Mouse (Mus musculus): ENCODE data around the gene Rhob. TPM values are rescaled to one million over a fixed set of nuclear protein-coding genes. Genes with fewer than 3 reads are reported as not detected.

The Rhob gene
- polyA plus RNA-seq, 1 experiment from 2014 or later, result 43.6 TPM

DNA sequence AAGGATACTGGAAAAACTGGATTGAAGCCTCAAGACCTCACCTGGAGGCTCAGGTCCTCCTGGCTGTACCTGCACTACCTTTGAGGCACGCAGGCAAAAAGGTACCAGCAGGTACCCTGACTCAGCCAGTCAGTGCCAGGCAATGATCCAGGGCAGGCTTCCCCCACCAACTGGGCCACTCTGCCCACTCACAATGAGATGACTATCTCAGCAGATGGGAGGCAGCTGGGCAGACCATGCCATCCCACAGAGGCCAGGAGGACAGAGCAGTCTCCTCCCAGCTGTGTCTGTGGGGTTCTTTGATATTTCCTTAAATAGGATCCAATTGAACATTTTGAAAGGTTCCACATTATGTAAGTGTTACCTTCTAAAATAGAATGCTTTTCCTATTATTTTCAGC is 49.8 kb downstream of the Rhob start:
- ATAC-seq (ENCODE audit: low FRiP score, low TSS enrichment), result no peak
- no peak overlapping the region for H3K9ac ChIP-seq (ENCODE audit: low read depth, low read length)
- H3K4me2 ChIP-seq (replicated peaks; ENCODE audit: low read depth, low read length), result no peak overlapping the region
- no peak overlapping the region for H3K4me3 ChIP-seq (ENCODE audit: low read length)
- H3K36me3 ChIP-seq (ENCODE audit: control insufficient read depth, insufficient read depth, low read length), result no peaks in the 10 kb centered on the region
- H3K4me1 ChIP-seq (ENCODE audit: control insufficient read depth, insufficient read depth, low read length), result peaks cover 3% of the 10 kb centered on the region; the same call in 1 of the 2 replicates
- no peaks in the 10 kb centered on the region for H3K9me3 ChIP-seq (ENCODE audit: control insufficient read depth, low read length)
- H3K27me3 ChIP-seq (ENCODE audit: control insufficient read depth, insufficient read depth, low read length), result no peaks in the 10 kb centered on the region
- H3K27ac ChIP-seq (ENCODE audit: low read depth, low read length), result no peak overlapping the region
- 95% methylated on average over 1 of the region's 1 CpGs for WGBS

Other genes starting within 250 kb of the Rhob start
- 0.99 and 1.3 TPM in 2 replicates for gene Gdf7, start 198.1 kb downstream of the Rhob start, polyA plus RNA-seq (2014; fragmentation: Nextera tagmentation; extraction: Ambion mirVana)
- 9.1 and 11.6 TPM in 2 replicates for gene Hs1bp3, start 186.6 kb downstream of the Rhob start, polyA plus RNA-seq (2014; fragmentation: Nextera tagmentation; extraction: Ambion mirVana)
- not detected in 2 replicates for gene Slc7a15, start 99.1 kb upstream of the Rhob start, polyA plus RNA-seq (2014; fragmentation: Nextera tagmentation; extraction: Ambion mirVana)
- gene Pum2, start 174.1 kb upstream of the Rhob start, polyA plus RNA-seq (2014; fragmentation: Nextera tagmentation; extraction: Ambion mirVana), result 62.8 and 71.9 TPM in 2 replicates

Measured in kidney, embryonic 14.5 days (tissue).